Mouse (Mus musculus) erythroblast, embryonic 14.5 days (primary cell): ENCODE measurements around the gene Lmtk2.

Experiments
- GATA1 ChIP-seq: IDR thresholded peaks from 2 replicates; pipeline ENCODE4 v1.6.1; 2012; ENCODE audit warnings: low read length, inconsistent platforms, mixed read lengths
- TAL1 ChIP-seq: IDR thresholded peaks from 3 replicates; pipeline ENCODE4 v1.6.1; 2012; ENCODE audit warnings: low read length, inconsistent platforms, mixed read lengths

DNA sequence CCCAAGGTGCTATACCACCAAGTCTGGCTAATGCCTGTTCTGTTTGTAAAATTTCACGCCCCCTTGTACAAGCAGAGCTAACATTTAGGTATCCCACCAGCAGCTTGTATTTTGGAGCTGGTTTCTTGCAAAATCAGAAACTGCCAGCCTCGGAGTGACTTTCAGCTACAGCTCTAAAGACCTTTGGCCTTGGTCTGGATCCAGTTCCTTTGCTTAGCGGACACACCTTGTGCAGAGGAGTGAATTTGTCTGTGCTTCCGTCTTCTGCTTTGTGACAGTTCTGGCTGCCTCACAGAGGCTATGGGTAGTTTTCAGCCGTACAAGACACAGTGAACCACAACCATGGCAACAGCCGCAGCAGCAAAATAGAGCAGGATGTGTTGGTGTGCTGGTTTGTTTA, 45.9 kb upstream of the Lmtk2 start:
- TF ChIP-seq TAL1 (no peak), GATA1 (no peak)
